Mouse (Mus musculus) layer of hippocampus, adult 9-11 months (tissue): ENCODE measurements around the gene Usp32.

Experiments used
- DNase-seq: peaks from one replicate; pipeline ENCODE4 v3.0.0; 2022

The Usp32 gene

DNA sequence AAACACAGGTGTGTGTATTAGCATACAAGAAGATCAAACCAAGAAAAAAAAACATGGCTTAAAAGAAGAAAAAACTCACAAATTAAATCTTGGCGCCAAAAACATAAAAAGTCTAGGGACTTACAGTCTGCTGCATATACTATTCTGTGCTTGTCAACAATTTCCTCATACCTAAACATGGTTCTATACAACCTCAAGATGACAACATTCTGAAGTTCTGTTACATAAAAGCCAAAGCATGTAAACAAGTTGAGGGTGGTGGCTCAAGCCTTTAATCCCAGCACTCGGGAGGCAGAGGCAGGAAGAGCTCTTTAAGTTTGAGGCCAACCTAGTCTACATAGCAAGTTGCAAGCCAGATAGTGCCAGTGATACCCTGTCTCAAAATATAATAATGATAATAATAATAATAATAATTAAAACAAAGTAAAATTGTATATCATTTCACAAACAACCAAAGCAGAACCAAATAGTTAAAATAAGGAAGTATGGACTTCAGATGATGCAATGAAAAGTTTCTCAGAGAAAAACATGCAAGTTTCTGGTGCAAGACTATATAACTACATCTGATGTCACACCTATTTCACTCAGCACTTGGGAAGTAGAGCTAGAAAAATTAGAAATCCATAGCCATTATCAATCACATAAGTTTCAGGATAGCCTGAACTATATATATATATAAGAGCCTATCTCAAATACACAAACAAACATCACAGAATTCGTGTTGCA is 16.5 kb downstream of the Usp32 start:
- DNase-seq = no peak

DNA sequence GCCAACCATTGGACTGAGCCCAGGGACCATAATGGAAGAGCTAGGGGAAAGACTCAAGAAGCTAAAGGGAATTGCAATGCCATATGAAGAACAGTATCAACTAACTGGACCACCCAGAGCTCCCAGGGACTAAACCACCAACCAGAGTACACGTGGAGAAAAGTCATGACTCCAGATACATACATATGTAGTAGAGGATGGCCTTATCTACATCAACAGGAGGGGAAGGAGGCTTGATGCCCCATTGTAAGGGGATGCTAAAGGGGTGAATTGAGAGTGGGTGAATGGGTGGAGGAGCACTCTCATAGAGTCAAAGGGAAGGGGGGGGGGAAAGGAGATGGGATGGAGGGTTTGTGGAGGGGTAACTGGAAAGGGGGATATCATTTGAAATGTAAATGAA is 17.9 kb downstream of the Usp32 start:
- no peak for DNase-seq

DNA sequence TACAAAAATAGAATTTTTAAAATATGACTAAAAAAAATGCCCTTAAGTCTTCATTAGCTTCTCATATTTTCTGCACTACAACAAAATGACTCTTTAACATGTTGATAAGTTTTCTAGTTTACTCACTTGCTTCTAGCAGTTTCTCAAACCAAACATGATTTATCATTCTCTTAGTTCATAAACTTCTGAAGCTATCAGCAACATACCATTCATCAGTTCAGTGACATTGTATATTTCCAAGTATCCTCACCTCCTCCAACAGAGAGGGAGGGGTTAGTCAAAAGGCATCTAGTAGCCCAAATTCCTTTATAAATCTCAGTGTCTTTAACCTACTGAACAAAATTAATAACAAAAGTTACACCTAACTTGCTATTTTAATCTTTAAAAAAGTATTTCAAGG is 22.8 kb downstream of the Usp32 start:
- no peak for DNase-seq

DNA sequence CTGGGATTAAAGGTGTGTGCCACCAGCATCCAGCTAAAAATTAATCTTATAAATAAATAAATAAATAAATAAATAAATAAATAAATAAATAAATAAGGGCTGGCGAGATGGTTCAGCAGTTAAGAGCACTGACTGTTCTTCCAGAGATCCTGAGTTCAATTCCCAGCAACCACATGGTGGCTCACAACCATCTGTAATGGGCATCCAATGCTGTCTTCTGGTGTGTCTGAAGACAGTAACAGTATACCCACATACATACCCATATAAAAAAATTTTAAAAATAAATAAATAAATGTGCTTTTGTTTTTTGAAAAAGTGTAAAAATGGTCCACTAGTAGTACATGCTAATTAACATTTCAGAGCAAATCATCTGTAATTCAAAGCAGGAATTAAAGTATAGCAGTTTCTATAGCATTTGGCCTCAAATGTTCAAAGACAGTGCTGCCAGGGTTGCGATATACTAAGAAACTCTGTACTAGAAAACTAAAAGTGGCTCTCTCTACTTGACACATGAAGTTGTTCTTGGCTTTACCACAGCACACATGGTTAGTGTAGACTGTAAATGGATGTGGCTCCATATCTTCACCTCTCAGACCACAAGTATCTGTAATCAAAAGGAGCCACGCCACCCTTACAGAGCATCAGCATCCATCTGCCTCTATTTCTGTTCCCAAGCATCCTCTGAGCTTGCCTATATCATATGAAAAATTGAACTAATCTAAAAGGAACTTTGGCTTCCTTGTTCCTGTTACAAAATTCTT is 23.7 kb downstream of the Usp32 start:
- no peak for DNase-seq

DNA sequence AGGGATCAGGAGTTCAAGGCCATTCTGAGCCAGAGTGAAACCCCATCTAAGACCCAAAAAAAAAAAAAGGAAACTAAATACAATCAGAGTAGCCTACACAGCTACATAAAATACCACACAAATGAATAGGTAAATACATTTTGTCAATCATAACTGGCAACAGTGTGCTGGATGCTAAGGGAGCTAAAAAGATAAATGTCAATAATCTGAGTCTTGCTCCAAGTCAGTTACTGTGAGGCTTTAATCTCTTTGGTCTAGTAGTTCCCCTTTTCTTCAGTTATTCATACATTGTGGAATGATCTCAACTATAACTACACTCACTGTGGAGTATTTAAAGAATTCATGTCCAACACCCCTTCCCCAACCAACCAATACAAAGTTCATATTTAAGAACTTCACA is 30.0 kb downstream of the Usp32 start:
- DNase-seq = no peak

DNA sequence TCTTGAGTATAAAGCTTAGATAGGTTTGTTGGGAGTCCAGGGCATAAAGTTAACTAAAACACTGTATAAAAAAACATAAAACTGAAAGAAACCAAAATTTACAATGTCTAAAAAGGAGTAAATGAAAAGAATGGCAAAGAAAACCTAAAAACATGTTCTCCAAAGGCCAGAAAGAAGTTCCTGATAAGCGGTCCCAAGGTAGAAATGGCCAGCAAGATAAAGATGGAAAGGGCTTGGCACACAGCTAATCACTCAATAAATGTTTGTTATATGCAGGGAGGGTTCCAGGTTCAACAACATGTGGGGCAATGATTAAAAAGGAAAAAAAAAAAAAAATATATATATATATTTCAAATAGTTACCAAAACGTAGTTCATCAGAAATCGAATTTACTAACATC is 32.7 kb downstream of the Usp32 start:
- no peak for DNase-seq

DNA sequence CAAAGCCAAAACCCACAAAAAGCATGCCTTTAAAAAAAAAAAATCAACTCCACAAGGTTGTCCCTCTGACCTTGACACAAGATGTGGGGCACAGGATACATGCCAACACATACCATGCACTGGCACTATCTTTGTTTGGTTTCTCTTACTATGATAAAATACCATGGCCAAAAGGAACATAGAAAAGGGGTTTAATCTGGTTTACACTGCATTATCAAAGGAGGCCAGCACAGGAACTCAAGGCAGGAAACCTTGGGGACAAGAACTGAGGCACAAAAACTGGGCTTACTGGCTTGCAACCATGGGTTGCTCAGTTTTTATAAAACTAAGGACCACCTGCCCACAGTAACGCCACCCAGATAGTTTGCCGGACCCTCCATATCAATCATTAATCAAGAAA is 34.1 kb downstream of the Usp32 start:
- DNase-seq = no peak

DNA sequence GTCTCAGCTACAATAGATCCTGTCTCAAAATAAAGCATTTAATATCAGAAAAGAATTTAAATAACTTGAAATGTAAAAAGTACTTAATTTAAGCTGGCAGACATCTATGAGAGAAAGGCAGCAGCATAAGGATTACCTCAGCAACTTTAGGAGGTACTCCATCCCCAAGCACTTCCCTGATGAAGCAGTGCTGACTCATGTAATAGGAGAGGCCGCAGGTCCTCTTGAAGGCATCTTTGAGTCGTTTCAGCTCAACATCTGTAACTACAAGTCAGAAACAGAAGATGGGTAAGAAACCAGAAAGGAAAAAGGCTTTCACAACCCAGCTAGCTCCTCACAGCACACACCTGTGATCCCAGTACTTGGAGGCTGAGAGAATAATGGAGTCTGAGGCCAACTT is 36.2 kb downstream of the Usp32 start:
- no peak for DNase-seq

DNA sequence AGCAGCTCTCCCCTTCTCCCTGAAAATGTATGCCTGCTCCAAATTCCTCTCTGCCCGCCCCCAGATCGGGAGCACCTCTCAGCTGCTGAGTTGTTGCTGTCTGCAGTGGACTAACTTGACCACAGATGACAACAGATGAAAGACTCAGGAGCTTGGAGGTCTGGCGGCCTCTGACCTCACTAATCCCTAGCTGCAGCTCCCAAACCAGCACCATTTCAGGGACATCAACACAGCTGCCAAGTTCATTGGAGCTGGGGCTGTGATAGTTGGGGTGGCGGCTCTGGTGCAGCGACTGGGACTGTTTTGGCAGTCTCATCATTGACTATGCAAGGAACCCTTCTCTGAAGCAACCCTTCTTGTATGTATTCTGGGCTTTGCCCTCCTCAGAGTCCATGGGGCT is 44.8 kb downstream of the Usp32 start:
- DNase-seq = no peak

DNA sequence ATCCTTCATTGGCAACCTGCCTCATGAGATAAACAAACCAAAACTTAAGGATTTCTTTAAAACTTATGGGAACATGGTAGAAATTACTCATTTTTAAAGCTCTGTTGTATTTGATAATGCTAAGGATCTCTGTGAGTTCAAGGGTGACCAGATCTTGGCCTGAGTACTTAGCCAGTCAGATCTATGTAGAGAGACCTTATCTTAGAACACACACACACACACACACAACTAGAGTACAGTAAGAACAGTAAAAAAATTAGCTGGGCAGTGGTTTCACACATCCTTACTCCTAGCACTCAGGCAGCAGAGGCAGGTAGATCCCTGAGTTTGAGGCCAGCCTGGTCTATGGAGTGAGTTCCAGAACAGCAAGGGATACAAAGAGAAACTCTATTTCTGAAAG is 53.7 kb downstream of the Usp32 start:
- no peak for DNase-seq

DNA sequence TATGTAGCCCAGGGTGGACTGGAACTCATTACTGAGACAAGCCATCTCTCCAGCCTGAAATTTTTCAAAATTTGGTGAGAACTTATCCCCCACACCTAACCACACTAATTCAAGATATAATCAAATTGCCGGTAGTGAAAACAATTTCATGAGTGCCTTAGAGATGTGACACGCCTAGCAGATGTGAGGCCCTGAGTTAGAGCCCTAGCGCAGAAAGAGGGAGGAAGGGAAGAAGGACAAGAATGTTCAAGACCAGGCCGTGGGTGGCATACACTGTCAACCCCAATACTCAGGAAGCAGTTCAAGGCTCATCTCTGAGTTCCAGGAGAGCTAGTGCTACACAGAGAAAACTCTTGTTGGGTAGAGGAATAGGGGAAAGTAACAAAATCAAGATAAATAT is 72.1 kb downstream of the Usp32 start:
- DNase-seq = no peak

DNA sequence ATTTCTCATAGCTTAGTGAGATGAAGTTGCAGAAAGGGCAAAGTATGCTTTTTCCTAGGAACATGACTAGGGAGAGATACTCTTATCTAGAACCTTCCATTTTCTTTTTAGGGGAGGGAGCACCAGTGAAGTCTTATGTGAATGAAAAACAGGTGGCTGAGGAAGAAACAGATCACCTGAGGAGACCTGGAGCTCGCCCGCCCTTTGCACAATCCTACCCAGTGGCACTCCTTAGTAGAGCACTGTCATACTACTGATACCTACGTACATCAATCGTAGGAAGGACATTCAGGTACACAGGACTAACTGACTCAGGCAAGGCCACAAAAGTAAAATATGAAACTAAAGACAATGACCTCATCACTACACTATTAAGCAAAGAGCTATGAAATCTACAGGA is 81.4 kb downstream of the Usp32 start:
- no peak for DNase-seq

DNA sequence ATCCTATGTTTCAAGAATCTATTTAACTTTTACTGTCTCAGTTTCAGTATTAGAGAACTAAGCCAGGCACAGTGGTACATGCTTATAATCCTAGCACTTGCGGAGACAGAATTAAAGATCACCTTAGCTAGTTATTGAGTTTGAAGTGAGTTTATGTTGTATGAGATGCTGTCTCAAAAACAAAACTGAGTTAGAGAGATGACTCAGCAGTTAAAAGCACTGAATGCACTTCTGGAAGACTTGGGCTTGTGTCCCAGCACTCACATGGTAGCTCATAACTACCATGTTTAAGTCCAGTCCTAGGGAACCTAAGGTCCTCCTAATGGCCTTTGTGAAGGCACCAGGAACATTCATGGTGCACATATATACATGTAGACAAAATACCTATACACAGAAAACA is 82.4 kb downstream of the Usp32 start:
- DNase-seq = no peak

DNA sequence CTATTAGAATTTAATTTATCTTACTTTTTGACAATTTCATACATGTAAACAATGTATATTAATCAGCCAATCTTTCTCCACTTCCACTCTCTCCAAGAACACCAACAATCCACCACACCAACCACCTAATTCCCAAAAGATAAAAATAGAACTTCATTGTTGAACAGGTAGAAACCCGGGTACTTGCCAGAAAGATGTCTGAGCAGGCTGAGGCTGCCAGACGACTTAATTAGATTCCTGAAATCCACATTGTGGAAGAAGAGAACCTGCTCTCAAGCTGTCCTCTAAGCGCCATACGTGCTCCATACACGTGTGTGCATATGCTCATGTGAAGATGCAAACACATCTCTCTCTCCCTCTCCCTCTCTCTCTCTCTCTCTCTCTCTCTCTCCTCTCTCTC is 83.1 kb downstream of the Usp32 start:
- no peak for DNase-seq

DNA sequence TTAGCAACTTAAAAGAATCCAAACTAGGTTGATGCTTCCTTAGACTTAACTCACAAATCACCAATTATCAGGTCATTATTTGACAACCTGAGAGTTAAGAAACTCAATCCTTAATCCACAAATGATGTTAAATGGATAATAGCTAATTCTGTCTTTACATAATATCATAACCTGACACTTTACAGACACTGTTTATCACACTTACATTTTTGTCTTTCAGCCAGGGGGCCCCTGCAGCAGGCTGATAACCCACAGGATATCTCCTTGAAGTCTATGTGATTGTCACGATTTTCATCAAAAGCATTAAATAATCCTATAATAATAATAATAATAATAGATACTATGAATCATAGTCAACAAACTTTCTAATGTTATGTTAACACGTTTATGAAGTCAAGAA is 84.4 kb downstream of the Usp32 start:
- no peak for DNase-seq

DNA sequence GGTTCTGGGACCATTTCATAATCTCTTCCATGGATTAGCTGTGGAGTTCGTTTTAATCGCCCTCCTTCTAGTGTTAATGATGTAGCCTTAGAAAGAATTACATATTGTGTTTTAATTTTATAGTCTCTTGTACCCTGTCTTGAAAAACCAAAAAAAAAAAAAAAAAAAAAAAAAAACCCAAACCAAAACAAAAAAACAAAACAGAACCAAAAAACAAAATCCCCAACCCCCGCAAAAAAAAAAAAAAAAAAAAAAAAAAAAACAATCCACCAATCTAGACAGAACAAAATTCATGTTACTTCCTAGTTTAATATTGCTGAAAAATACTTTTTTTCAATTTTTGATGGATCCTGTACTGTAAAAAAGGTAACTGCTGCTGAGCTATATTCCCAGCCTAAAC is 100.7 kb downstream of the Usp32 start:
- DNase-seq = no peak

DNA sequence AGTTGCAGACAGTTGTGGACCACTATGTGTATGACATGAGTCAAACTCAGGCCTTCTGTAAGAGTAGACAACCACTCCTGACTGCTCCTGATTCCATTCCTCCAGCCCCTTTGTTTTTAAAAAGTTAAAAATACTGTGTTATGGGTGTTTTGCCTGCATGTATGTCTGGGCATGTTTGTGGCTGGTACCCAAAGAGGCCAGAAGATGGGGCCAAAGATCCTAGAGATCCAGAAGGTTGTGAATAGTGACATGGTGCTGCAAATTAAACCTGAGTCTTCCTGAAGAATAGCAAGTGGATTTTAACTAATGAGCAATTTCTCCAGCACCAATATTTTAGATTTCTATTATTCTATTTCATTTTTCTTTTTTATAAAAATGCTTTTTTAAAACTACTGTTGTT is 126.8 kb downstream of the Usp32 start:
- DNase-seq = no peak

DNA sequence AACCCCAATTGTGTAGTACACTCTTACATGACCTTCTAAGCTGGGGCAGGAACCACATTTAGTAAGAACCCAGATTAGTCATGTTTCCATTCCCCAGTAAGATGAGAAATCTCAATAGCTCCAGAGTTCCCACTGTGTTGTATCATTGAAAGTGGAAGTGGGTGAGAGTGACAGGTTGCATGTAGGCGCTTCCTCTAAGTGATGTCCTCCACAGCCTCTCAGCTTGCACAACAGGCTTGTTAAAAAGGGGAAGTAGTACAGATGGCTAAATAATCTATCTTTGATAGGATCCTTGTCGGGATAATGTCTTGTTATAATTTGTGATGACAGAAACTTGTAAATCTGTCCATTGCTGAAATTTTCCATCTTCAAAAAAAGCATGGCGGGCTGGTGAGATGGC is 136.4 kb downstream of the Usp32 start:
- peak; percentile 90 for DNase-seq

DNA sequence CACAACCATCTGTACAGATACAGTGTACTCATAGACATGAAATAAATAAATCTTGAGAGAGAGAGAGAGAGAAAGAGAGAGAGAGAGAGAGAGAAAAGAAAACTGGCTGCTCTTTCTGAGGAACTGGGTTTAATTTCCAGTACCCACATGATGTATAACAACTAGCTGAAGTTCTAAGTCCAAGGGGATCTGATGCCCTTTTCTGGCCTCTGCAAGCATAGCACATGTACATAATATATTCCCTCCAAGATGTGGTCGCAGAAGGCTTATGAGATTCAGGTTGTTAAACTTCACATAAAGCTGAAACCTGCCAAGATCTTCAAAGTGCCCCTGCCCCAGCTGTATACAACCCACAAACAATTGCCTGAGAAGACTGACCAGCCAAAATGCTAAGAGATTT is 144.7 kb downstream of the Usp32 start:
- no peak for DNase-seq

DNA sequence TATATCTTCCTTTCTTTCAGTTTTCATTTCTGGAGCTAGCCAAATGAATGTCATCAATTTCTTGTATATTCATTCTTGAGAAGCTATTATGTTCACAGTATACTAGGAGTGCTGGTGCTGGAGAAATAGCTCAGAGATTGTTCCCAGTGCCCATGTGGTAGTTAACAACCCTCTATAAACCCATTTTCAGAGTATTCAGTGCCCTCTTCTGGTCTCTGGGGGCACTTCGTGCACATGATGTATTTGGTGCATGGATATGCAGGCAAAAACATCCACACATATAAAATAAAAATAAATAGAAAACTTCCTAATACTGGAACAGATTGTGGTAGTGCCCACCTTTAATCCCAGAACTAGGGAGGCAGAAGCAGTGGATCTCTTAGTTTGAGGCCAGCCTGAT is 147.0 kb downstream of the Usp32 start:
- no peak for DNase-seq

DNA sequence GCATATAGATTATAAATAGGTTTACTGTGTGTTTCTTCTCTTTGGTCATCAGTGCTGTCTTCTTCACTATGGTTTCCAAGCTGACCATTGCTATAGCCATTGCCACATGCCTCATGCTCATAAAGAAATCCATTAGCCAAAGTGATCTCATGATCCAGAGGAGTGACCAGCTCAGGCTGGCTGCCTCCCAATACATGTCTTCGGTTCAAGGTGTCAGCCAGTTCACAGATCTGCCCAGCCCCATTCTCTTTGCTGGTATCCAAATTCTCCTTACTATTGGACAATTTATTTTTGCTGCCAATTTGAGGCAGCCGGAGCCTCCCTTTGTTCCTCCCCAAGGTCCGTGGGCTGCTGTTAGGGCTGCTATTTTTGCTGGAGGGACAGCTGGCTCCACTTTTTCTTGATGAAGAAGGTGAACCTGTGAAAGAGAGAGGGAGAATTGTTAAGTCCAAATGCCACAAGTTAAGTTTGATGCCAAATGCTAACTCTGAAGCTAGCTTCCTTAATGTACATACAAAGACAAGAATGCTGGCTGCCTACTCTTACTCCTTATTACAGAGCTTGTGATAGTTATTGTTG is 151.5 kb downstream of the Usp32 start:
- no peak for DNase-seq

DNA sequence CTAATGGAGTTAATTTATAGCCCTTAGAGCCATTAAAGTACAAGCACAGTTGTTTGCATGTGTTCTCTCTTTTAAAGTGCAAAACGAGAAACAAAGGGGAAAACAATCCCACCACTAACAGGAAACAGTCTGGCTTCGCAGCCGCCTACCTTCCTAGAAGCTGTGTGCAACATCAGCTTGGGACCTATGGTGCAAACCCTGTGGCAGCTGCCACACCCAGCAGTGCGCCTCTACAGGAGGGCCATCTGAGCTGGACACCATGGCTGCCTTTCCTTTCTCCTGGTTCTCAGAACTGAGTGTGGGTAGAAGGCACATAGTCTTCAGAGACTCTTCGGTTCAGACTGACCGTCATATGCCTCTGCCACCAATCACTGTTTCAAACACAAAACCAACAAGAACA is 154.5 kb downstream of the Usp32 start:
- DNase-seq = no peak

DNA sequence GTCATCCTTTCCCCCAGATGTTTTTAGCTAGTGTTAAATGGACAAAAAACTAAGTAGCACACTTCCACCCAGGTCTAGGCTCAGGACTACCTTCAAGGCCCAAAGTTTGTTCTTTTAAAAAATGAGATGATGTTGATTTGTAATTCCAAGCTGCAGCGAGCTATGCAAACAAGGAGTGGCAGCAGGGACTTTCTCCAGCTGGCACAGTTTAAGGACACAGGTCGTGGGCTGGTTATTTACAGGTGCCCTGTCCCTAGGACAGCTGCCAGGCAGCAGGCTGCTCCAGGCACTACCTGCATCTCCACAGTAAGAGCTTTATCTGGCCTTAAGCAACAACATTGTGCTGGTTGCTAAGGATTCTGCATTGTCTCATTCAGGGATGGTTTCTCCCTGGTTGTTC is 159.3 kb downstream of the Usp32 start:
- no peak for DNase-seq

DNA sequence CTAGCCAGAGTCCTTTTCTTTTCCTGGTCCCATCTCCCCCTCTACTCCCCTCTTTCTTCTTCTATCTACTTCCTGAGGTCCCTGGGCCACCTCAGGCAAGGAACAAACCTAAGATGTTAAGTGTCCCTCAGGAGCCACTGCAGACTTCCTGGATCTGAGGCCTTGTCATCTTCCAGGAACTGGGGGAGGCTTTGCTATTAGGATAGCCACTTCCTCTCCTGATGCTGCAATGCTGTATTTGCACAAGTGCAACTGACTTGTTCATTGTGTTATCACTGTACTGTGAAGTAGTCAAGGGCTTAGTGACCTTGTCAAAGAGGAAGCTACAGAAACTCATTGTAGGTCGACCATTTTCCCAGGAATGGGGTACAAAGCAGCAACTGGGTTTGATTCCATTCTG is 160.6 kb downstream of the Usp32 start:
- no peak for DNase-seq

DNA sequence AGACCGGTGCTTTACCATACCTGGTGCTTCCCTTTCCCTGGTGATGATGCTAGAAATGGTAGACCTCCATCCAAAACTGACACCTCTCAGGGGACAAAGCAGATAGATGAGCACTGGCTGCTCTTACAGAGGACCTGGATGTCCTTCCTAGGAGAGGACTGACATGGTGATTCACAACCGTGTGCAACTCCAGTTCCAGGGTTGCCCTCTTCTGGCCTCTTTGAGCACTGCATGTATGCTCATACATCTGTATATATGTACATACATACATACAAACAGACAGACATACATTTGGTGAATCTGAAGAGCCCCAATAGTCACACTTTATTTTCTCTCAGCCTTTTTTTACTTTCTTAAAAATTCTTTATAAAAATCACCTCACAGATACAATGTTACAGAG is 161.8 kb downstream of the Usp32 start:
- DNase-seq = no peak
